Mouse (Mus musculus) heart, postnatal 0 days (tissue): Measurements from ENCODE around the gene Hlx.

Experiments
- CTCF ChIP-seq: IDR thresholded peaks from 2 replicates; pipeline ENCODE4 v1.5.1; 2016; ENCODE audit warnings: antibody characterized with exemption, control low read depth, low read depth
- EP300 ChIP-seq: IDR thresholded peaks from 2 replicates; pipeline ENCODE4 v1.6.1; 2016; ENCODE audit warnings: antibody characterized with exemption, low read depth

- TF ChIP-seq CTCF, result no peak
- no peak for TF ChIP-seq EP300
These were observed 8.5 kb downstream of the Hlx start for GRCm38 (mm10) chr1:184723899-184724298.
